Mouse (Mus musculus): ENCODE results near the gene Rab36. TPM values are rescaled to one million over a fixed set of nuclear protein-coding genes. Genes with fewer than 3 reads are reported as not detected.
"Not testable (repeated sequence)": the region's sequence is repeated elsewhere in the genome, so short reads cannot be mapped to it uniquely, and the experiment has no call there.

The Rab36 gene
- total and polyA plus RNA-seq, 3 experiments, result not detected

DNA sequence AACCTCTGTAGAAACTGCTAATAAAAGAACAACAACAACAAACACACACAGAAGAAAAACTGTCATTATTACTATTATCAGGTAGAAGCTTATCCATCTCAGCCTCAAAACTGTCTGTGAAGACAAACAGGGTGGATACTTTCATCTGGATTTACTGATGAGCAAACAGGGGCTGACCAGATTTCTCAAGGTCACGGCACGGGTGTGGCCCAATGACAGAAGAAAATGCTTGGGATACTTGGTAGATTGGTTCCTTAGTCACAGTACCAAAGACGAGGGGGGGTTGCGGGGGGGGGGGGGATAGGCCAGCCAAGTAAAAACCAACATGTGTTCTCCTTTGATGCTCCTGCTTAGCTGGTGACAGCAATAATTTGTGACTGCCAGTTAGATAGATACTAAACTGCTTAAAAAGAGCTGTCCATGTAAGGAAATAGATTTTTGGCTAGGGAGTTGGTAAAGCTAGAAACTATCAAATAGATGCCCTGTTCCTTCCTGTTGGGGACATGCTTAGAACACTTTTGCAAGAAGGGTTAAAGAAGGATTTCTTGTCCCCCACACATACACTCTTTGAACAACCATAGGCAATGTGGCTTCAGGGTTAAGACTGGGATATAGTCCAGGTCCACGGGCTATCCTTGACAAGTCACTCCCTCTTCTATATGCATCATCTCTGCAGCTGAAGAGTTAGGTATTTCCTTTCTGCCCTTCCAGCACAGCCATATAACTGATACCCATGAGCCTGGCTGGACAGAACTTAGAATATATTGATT, 5.3 kb upstream of the Rab36 start (continued):
- no peak for TF ChIP-seq UBTF (IDR thresholded peaks at IDR 0.05; ENCODE audit: borderline replicate concordance, insufficient read depth, low read depth, low read length)
- no peak for TF ChIP-seq NRF1 (IDR thresholded peaks at IDR 0.05; ENCODE audit: insufficient read depth, low read depth, low read length, poor library complexity, severe bottlenecking)

DNA sequence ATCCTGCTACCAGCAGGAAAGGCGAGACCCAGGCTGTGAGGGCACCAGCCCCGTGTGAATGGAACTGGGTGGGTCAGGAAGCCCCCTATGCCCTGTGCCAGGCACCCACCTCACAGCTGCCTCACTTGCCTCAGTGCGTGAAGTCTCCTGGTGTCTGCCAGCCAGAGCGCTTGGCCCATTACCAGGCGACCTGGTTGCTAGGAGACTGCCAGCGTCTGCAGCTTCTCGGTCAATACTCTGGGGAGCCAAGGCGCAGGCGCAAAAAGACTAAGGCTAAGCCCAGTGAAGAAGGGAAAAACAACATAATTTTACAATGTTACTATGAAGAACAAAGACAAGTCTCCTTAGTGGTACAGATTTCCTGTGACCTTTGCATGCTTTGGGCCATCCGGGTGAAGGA, 4.5 kb upstream of the Rab36 start, which contains the start of gene Rsph14:
TSS of gene Rsph14 (minus strand) at position 192 of the 400 bp plus-strand sequence.
- Histone ChIP-seq H3K4me3 (ENCODE audit: control insufficient read depth in 1 of 2, insufficient read depth in 1 of 2, low read depth in 2 of 2, low read length in 2 of 2) (no peak within 1 kb of the TSS), H3K9me3 (replicated peaks; ENCODE audit: insufficient read depth, low read length) (no peaks in the 10 kb centered on the region), H3K79me2 (ENCODE audit: control insufficient read depth, insufficient read depth, low read length, poor library complexity) (no peaks in the 10 kb centered on the region), H3K9ac (ENCODE audit: control insufficient read depth, low read depth, low read length, poor library complexity, severe bottlenecking) (no peak within 1 kb of the TSS), H3K27me3 (ENCODE audit: control insufficient read depth in 1 of 2, insufficient read depth in 2 of 2, low read length in 2 of 2) (no peaks in the 10 kb centered on the region), H3K4me1 (ENCODE audit: control insufficient read depth in 1 of 2, insufficient read depth in 2 of 2, low read length in 2 of 2) (no peaks in the 10 kb centered on the region), H3K27ac (ENCODE audit: control insufficient read depth, low read depth, low read length) (no peak within 1 kb of the TSS), H3K36me3 (ENCODE audit: control insufficient read depth in 1 of 2, insufficient read depth in 2 of 2, low read length in 2 of 2) (no peaks in the 10 kb centered on the region)
- no peak for TF ChIP-seq MAX (IDR thresholded peaks at IDR 0.05; ENCODE audit: low read length)
- DNase-seq (ENCODE audit: low read depth, low spot score), result no peak

DNA sequence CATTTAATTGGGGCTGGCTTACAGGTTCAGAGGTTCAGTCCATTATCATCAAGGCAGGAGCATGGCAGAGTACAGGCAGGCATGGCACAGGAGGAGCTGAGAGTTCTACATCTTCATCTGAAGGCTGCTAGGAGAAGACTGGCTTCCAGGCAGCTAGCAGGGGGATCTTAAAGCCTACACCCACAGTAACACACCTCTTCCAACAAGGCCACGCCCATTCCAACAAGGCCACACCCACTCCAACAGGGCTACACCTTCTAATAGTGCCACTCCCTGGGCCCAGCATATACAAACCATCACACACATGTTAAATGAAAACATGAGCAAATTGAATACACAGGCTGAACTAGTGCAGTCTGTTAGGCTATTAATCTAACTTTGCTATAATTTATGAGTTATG, 5.2 kb downstream of the Rab36 start:
- H3K79me2 ChIP-seq (ENCODE audit: control insufficient read depth, insufficient read depth, low read length, poor library complexity); DNase-seq (ENCODE audit: low read depth, low spot score); H3K4me3 ChIP-seq (ENCODE audit: control insufficient read depth in 1 of 2, insufficient read depth in 1 of 2, low read depth in 2 of 2, low read length in 2 of 2); H3K9ac ChIP-seq (ENCODE audit: control insufficient read depth, low read depth, low read length, poor library complexity, severe bottlenecking); H3K9me3 ChIP-seq (replicated peaks; ENCODE audit: insufficient read depth, low read length); H3K36me3 ChIP-seq (ENCODE audit: control insufficient read depth in 1 of 2, insufficient read depth in 2 of 2, low read length in 2 of 2); H3K27me3 ChIP-seq (ENCODE audit: control insufficient read depth in 1 of 2, insufficient read depth in 2 of 2, low read length in 2 of 2); H3K4me1 ChIP-seq (ENCODE audit: control insufficient read depth in 1 of 2, insufficient read depth in 2 of 2, low read length in 2 of 2); H3K27ac ChIP-seq (ENCODE audit: control insufficient read depth, low read depth, low read length): not testable (repeated sequence)

GRCm38 (mm10) chr10:75044459-75044858, 7.6 kb downstream of the Rab36 start:
- H3K27ac ChIP-seq (ENCODE audit: control insufficient read depth, low read depth, low read length), result no peak overlapping the region
- no peak overlapping the region for H3K9ac ChIP-seq (ENCODE audit: control insufficient read depth, low read depth, low read length, poor library complexity, severe bottlenecking)
- H3K36me3 ChIP-seq (ENCODE audit: control insufficient read depth in 1 of 2, insufficient read depth in 2 of 2, low read length in 2 of 2), result no peaks in the 10 kb centered on the region
- H3K9me3 ChIP-seq (replicated peaks; ENCODE audit: insufficient read depth, low read length), result no peaks in the 10 kb centered on the region
- no peaks in the 10 kb centered on the region for H3K4me1 ChIP-seq (ENCODE audit: control insufficient read depth in 1 of 2, insufficient read depth in 2 of 2, low read length in 2 of 2)
- DNase-seq (ENCODE audit: low read depth, low spot score), result no peak
- H3K79me2 ChIP-seq (ENCODE audit: control insufficient read depth, insufficient read depth, low read length, poor library complexity), result no peaks in the 10 kb centered on the region
- no peaks in the 10 kb centered on the region for H3K27me3 ChIP-seq (ENCODE audit: control insufficient read depth in 1 of 2, insufficient read depth in 2 of 2, low read length in 2 of 2)
- TF ChIP-seq USF1 (IDR thresholded peaks at IDR 0.05; ENCODE audit: low read depth, low read length) (no peak), KAT2A (conservative IDR thresholded peaks at IDR 0.05; ENCODE audit: low read depth, low read length) (no peak), CHD1 (IDR thresholded peaks at IDR 0.05; ENCODE audit: low read depth, low read length) (no peak), CTCF (IDR thresholded peaks at IDR 0.05 in 2 of 3, conservative IDR thresholded peaks at IDR 0.05 in 1 of 3; ENCODE audit: control insufficient read depth in 1 of 3, insufficient read depth in 1 of 3, low read depth in 2 of 3, low read length in 3 of 3, poor library complexity in 1 of 3, severe bottlenecking in 1 of 3) (no peak), E2F4 (IDR thresholded peaks at IDR 0.05; ENCODE audit: borderline replicate concordance, low read depth, low read length) (no peak), ZKSCAN1 (IDR thresholded peaks at IDR 0.05; ENCODE audit: low read depth, low read length) (no peak), GATA1 (IDR thresholded peaks at IDR 0.05; ENCODE audit: low read depth, low read length) (no peak), POLR2A (IDR thresholded peaks at IDR 0.05; ENCODE audit: control insufficient read depth in 1 of 2, insufficient read depth in 1 of 2, low read depth in 1 of 2, low read length in 2 of 2, poor library complexity in 1 of 2) (no peak), GABPA (IDR thresholded peaks at IDR 0.05; ENCODE audit: low read depth, low read length) (no peak), TAL1 (IDR thresholded peaks at IDR 0.05; ENCODE audit: low read length) (no peak), EP300 (IDR thresholded peaks at IDR 0.05; ENCODE audit: low read depth in 1 of 2, low read length in 2 of 2) (no peak), ELF1 (IDR thresholded peaks at IDR 0.05; ENCODE audit: low read depth, low read length) (no peak), USF2 (IDR thresholded peaks at IDR 0.05; ENCODE audit: borderline replicate concordance in 1 of 2, insufficient read depth in 1 of 2, low read depth in 1 of 2, low read length in 2 of 2) (no peak), ZNF384 (IDR thresholded peaks at IDR 0.05; ENCODE audit: low read depth, low read length) (no peak)
- H3K4me3 ChIP-seq (ENCODE audit: control insufficient read depth in 1 of 2, insufficient read depth in 1 of 2, low read depth in 2 of 2, low read length in 2 of 2), result no peak overlapping the region
